Mouse (Mus musculus) liver, adult 2 months (tissue): ENCODE data around the gene Scaper.

ENCODE experiments used
- CTCF ChIP-seq: fragments of 200-500 bp; IDR thresholded peaks from 2 replicates; pipeline ENCODE4 v1.5.1; 2011; ENCODE audit warnings: low read depth, low read length, control low read depth
- POLR2A ChIP-seq: fragments of 200-500 bp; IDR thresholded peaks from 2 replicates; pipeline ENCODE4 v1.6.1; 2011; ENCODE audit warnings: low read length, control low read depth; ENCODE audit not compliant: insufficient read depth; ENCODE audit errors: extremely low read depth

- TF ChIP-seq CTCF = no peak
- TF ChIP-seq POLR2A = no peak
Observed at GRCm38 (mm10) chr9:55541681-55542365, 396.1 kb downstream of the Scaper start.
